Mouse (Mus musculus) thymus, postnatal 25 days (tissue): ENCODE measurements around the gene Ksr2.

Experiments used
- DNase-seq: peaks from one replicate; pipeline ENCODE4 v3.0.0; 2022

The Ksr2 gene

DNA sequence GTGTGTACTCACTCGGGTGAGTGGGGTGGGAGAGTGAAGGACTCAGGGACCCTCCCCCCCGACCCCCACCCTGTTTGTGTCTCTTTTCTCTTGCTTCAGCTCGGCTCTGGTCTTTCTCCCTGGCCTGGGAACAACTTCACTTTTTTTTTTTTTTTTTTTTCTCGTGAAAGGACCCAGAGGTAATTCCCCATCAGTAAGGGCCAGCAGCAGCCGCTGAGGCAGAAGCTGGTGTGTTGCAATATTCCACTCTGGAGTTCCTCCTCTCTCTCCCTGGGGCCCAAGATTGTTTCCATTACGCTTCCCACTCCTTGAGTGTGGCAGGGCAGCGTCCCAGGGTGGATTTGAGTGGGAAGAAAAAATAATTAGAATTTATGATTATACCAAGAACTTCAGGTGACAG is 72.3 kb downstream of the Ksr2 start:
- no peak for DNase-seq

- DNase-seq, result no peak
Measured at GRCm38 (mm10) chr5:117488155-117488554, 74.4 kb downstream of the Ksr2 start.

- DNase-seq, result no peak
Measured at GRCm38 (mm10) chr5:117488670-117489325, 75.0 kb downstream of the Ksr2 start.

GRCm38 (mm10) chr5:117492933-117493863 is 79.4 kb downstream of the Ksr2 start:
- no peak for DNase-seq

GRCm38 (mm10) chr5:117493947-117494346 is 80.1 kb downstream of the Ksr2 start:
- peak; percentile 43 for DNase-seq

GRCm38 (mm10) chr5:117497084-117497483 is 83.3 kb downstream of the Ksr2 start:
- DNase-seq, result peak; percentile 43

DNA sequence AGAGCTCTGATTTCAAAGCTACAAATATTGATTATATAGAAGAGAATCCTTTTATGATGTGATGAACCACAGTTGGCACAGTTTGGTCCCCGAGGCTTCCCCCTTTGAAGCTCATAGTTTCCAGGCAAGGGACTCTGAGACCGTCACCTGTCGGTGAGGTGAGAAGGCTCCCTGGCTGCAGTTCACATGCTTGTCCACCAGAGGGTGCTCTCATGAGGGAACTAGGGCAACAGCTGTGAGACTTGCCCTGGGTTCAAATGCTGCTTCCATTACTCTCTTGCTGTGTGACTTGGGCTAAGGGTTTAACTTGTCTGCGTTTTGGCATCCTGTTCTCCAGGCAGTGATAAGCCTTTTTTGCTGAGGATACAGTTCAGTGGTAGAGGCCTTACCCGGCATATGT is 88.8 kb downstream of the Ksr2 start:
- DNase-seq, result peak; percentile 45

GRCm38 (mm10) chr5:117504431-117504830 is 90.6 kb downstream of the Ksr2 start:
- DNase-seq, result no peak

DNA sequence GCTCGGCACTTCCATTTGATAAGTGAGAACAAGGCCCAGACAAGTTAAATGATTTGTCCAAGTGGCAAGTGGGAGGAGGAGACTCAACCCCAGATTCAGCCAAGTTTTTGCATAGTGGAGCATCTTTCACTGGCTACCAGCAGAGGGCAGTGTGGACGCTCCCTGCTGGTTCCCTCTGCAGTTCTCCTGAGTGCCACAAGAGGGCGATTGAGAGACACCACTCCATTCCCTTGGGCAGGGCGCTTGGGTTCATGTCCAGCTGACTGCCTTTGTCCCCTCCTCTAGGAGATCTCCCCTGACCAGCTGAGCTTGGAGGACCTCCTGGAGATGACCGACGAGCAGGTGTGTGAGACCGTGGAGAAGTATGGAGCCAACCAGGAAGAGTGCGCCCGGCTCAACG is 91.4 kb downstream of the Ksr2 start:
- peak; percentile 69 for DNase-seq

GRCm38 (mm10) chr5:117505769-117506168 is 92.0 kb downstream of the Ksr2 start:
- DNase-seq, result no peak

- DNase-seq, result peak; percentile 60
Measured at GRCm38 (mm10) chr5:117506406-117506805, 92.6 kb downstream of the Ksr2 start.

DNA sequence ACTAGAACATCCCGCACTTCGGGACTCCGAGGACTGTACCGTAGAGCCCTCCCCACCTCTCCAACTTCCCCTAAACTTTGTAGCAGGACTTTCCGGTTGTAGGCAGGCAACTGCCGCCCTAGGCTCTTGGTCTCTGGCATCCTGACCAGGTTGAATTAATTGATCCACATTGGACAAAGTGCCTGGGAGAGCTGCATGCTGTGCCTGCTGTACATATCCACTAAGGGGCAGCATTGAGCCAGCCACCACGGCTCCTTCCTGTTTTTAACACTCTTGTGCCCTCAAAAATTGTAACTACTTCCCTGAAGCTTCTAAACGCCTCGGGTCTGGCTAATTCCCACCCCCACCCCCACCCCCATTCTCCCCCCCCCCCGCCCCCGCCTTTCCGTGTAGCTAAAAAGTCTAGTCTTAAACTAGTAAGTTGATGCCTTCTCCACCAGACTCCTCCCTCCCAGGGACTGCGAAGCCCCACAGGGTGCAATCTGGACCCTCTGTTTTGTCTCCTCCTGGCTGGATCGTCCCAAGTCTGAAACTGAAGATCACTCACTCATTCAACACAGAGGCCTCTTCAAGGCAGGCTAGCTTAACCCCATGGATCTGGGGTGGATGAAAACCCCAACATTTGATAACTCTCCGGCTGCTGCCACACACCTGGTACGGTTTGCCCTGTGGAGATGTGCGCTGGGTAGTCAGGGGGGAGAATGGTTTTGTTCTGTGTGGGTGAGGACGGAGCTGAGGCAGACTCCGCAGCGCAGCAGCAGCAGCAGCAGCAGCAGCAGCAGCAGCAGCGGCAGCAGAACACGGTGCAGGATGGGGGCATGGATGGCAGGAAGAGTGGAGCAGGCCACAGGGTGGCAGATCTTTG is 95.9 kb downstream of the Ksr2 start:
- peak; percentile 68 for DNase-seq

GRCm38 (mm10) chr5:117510864-117511263 is 97.1 kb downstream of the Ksr2 start:
- DNase-seq, result peak; percentile 65

DNA sequence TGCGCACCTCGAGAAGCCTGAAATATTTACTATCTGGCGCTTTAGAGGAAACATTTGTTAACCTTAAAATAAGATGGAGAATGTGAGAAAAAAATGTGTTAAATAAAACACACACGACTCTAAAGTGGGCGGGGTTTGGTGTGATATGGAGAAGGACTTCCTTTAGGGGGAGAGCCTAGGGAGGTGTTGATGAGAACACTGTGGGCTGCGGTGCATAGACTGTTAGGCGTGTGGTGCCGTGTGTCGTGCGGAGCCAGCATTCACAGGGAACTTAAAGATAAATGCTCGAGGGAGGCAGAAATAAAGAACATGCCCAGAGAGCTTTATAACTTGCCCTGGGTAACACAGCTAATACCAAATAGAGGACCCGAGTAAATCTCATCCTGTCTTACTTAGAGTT is 101.6 kb downstream of the Ksr2 start:
- no peak for DNase-seq

DNA sequence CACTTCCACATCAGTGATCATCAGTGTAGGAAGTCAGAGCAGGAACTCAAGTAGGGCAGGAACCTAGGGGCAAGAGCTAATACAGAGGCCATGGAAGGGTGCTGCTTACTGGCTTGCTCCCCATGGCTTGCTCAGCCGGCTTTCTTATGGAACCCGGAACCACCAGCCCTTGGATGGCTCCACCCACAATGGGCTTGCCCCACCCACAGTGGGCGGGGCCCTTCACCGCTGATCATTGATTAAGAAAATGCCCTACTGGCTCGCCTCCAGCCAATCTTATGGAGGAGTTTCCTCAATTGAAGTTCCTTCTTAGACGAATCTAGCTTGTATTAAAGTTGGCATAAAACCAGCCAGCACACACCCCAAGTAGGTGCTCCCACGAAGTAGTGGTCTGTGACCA is 102.1 kb downstream of the Ksr2 start:
- DNase-seq, result no peak

DNA sequence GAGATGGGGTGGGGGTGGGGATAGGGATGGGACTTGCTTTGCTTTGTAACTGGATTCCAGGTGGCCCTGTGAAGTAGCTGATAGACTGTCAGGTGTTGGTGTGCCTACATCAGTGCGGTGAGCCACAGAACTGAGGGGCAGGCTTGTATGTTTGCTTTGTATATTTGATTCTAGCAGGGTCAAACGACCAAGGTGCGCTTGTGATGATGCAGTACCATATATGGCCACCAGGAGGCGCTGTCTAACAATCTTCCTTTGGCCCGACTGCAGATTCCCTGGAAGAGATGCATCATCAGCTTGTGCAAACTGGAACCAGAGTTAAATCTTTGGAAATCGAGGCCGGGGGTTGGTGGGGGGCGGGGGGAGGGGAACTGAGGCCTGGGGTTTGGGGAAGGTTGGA is 102.8 kb downstream of the Ksr2 start:
- DNase-seq, result peak; percentile 62

DNA sequence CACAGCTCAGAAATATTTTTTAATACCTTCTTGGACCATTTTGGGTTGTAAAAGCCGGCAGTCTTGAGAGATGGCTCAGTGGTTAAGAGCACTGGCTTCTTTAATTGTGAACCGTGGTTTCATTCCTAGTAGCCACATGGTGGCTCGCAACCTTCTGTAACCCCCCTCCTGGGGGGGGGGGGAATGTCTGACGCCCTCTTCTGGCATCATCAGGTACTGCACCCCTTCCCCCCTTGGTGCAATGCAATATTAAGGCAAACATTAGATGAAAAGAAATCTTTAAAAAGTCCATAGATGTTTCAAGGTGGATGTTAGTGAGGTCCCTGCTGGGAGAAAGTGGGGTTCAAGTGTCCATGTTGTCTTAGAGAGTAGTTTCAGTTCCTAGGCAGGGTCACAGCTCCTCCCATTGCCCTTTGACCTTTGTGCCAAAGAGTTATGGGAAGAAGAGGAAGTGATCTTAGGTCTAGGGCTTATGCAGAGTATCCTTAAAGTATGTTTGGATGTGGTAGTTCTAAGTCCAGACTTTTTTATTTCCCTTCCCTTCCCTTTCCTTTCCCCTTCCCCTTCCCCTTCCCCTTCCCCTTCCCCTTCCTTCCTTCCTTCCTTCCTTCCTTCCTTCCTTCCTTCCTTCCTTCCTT is 106.2 kb downstream of the Ksr2 start:
- DNase-seq, result no peak

- no peak for DNase-seq
Measured at GRCm38 (mm10) chr5:117521156-117521555, 107.4 kb downstream of the Ksr2 start.

GRCm38 (mm10) chr5:117521701-117522100 is 107.9 kb downstream of the Ksr2 start:
- no peak for DNase-seq

- DNase-seq, result no peak
Measured at GRCm38 (mm10) chr5:117522471-117522870, 108.7 kb downstream of the Ksr2 start.

DNA sequence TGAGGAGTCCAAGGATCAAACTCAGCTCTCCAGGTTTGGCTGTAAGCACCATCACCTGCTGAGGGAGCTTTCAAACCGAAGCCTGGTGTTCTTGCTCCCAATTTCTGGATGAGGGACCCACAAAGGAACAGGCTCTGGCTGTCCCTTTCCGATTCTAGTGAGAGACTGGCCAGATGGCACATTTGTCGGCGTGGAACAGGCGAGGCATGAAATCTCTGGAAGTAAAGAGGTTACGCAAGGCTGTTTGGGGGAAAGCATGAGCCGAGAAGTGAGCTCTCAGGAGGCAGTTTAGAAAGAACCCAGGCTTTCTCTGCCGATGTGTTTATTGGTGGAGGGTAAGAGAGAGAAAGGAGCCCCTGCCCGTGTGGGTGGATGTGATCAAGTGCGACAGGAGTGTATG is 109.2 kb downstream of the Ksr2 start:
- DNase-seq, result no peak

DNA sequence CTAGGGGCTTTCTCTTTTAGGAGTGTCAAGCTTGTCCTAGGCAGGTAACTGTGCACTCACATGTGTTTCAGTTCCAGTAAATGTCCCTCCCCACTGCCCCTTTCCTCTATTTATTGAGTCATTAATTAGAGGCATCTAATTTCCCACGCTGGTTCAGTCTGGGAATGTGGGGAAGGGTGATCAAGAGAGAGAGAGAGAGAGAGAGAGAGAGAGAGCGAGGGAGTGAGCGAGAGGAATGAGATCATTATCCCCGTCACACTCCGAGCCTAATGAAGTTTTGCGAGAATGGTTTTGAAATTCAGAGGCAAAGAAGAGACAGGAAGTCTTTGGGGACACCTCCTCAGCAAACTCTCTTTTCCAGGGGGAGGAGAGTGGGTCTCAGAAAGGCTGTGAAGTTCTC is 117.2 kb downstream of the Ksr2 start:
- no peak for DNase-seq

GRCm38 (mm10) chr5:117539221-117539620 is 125.4 kb downstream of the Ksr2 start:
- DNase-seq, result no peak
